Mouse (Mus musculus) forebrain, postnatal 0 days (tissue): ENCODE measurements around the gene Dus3l. TPM values are rescaled to one million over a fixed set of nuclear protein-coding genes. Genes with fewer than 3 reads are reported as not detected.

Experiments
- ATAC-seq: fragments of 200-750 bp; cut with Nextera tagmentation; 2 replicates; pipeline ENCODE4 v1.8.0; 2017; ENCODE audit warnings: mild to moderate bottlenecking, moderate library complexity
- DNase-seq: peaks from one replicate; pipeline ENCODE4 v3.0.0-alpha.2; 2015
- H3K27ac ChIP-seq: fragments of 300-500 bp; sonication (generic); 2 replicates; pipeline ENCODE4 v1.5.1; 2014; ENCODE audit warnings: low read depth, mild to moderate bottlenecking, antibody characterized with exemption, low read length, moderate library complexity, mixed read lengths
- H3K27me3 ChIP-seq: fragments of 300-500 bp; sonication (generic); 2 replicates; pipeline ENCODE4 v1.6.1; 2014; ENCODE audit warnings: mild to moderate bottlenecking, low read length, mixed read lengths; ENCODE audit not compliant: insufficient read depth
- H3K36me3 ChIP-seq: fragments of 300-500 bp; sonication (generic); 2 replicates; pipeline ENCODE4 v1.6.1; 2014; ENCODE audit warnings: mild to moderate bottlenecking, moderate library complexity; ENCODE audit not compliant: insufficient read depth
- H3K4me1 ChIP-seq: fragments of 300-500 bp; sonication (generic); 2 replicates; pipeline ENCODE4 v1.6.1; 2014; ENCODE audit warnings: antibody characterized with exemption; ENCODE audit not compliant: insufficient read depth
- H3K4me2 ChIP-seq: fragments of 300-500 bp; sonication (generic); 2 replicates; pipeline ENCODE4 v1.6.1; 2014; ENCODE audit warnings: low read depth, mild to moderate bottlenecking, moderate library complexity
- H3K4me3 ChIP-seq: fragments of 300-500 bp; sonication (generic); 2 replicates; pipeline ENCODE4 v1.5.1; 2014; ENCODE audit warnings: low read depth, low read length, mixed read lengths
- H3K9ac ChIP-seq: fragments of 300-500 bp; sonication (generic); 2 replicates; pipeline ENCODE4 v1.6.1; 2014; ENCODE audit warnings: mild to moderate bottlenecking
- H3K9me3 ChIP-seq: fragments of 300-500 bp; sonication (generic); 2 replicates; pipeline ENCODE4 v1.6.1; 2016; ENCODE audit warnings: low read length
- CTCF ChIP-seq: sonication (generic); IDR thresholded peaks from 2 replicates; pipeline ENCODE4 v1.5.1; 2016; ENCODE audit warnings: antibody characterized with exemption, control low read depth, low read depth
- WGBS: fragments of 180-500 bp; shearing (Covaris S2); extraction: QIAGEN DNeasy Blood & Tissue Kit; methylation state at CpG from one replicate; pipeline ENCODE4 v1.1.7; 2014; 5-methylcytosine and 5-hydroxymethylcytosine counted together
- polyA plus RNA-seq: library from polyadenylated mRNA; unstranded; fragments of >200 nt; fragmentation: Nextera tagmentation; extraction: Ambion mirVana; gene quantifications from 2 replicates; pipeline ENCODE4 v1.2.1, GENCODE M21; 2015
- total RNA-seq: library from RNA; depleted of rRNA; stranded (reverse); fragments of >200 nt; gene quantifications from 2 replicates; pipeline ENCODE4 v1.2.3, GENCODE M21; 2014

Gene Dus3l
- total and polyA plus RNA-seq, 2 experiments from 2014 or later, result 75.3 to 79.9 TPM

GRCm38 (mm10) chr17:56754271-56755185, 10.0 kb upstream of the Dus3l start:
- H3K4me3 ChIP-seq, result no peak overlapping the region
- DNase-seq, result no peak
- no peak overlapping the region for H3K4me2 ChIP-seq
- no peaks in the 10 kb centered on the region for H3K36me3 ChIP-seq
- no peak overlapping the region for H3K9ac ChIP-seq
- no peaks in the 10 kb centered on the region; the same call in 1 of the 2 replicates for H3K4me1 ChIP-seq
- no peaks in the 10 kb centered on the region for H3K9me3 ChIP-seq
- WGBS, result 19% methylated on average over 36 of the region's 36 CpGs
- TF ChIP-seq CTCF, result no peak
- peaks cover 54% of the 10 kb centered on the region for H3K27me3 ChIP-seq
- no peak for ATAC-seq
- H3K27ac ChIP-seq, result no peak overlapping the region

GRCm38 (mm10) chr17:56756703-56757399, 7.7 kb upstream of the Dus3l start:
- H3K4me2 ChIP-seq, result peak overlapping the region; percentile 80
- H3K9me3 ChIP-seq, result no peaks in the 10 kb centered on the region
- under 1% methylated on average over 49 of the region's 51 CpGs for WGBS
- H3K27ac ChIP-seq, result no peak overlapping the region
- H3K36me3 ChIP-seq, result no peaks in the 10 kb centered on the region
- no peak for TF ChIP-seq CTCF
- DNase-seq (no peak), ATAC-seq (no peak)
- H3K9ac ChIP-seq, result peak overlapping the region; percentile 35; the same call in 1 of the 2 replicates
- peaks cover 3% of the 10 kb centered on the region; the same call in 1 of the 2 replicates for H3K4me1 ChIP-seq
- peaks cover 50% of the 10 kb centered on the region for H3K27me3 ChIP-seq
- H3K4me3 ChIP-seq, result peak overlapping the region; percentile 40

DNA sequence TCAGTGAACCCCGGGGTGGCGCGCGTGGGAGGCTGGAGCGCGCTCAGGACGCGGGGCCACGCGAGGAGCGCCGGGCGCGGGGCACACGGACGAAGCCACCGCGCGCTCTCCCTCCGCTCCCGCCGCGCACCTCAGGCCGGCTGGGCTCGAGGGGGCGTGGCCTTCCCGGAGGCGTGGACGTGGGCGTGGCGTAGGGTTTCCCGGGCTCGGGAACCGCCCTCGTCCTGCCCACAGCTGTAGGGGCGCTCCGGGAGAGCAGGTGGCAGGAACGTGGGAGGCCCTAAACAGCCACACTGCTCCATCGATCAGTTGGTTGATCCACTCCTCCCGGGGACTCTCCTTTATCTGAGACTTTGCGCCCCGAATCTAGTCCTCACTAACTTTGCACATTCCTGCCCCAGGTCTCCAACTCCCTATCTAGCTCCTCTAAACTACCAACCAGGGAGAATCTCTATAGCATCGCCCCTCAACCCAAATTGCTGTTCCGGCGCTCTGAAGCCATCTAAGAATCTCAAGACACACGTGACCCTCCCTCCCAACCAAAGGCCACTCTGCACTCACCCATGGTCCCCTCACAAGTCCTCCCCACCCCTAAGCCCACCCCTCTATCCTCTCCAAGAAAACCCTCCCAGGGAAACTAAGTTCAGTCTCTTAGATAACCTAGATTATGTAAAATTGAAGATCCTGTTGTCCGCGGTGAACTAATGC, 7.0 kb upstream of the Dus3l start, which contains the start of gene Nrtn:
Nrtn (minus strand) TSS at position 115 of the 708 bp plus-strand sequence.
- TF ChIP-seq CTCF, result no peak

DNA sequence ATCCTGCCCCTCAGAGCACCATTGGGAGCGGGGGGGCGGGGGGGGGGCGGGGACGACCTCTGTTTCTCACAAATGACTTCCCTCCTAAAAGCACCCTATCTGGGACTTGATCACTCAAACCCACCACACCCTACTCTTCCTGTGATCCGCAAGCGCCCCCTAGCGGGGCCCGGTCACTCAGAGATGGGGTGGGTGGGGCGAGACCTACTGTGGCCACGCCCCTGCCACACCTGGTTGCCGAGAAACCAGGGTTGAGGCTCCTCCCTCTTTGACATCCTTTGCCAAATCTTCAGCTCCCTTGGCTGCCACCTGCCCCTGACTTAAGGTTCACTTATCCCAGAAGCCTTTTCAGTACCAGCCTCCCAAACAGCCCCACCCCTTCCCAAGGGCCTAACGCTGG, 6.4 kb upstream of the Dus3l start:
- no peak overlapping the region for H3K9ac ChIP-seq
- no peak overlapping the region for H3K4me2 ChIP-seq
- peaks cover 45% of the 10 kb centered on the region for H3K27me3 ChIP-seq
- DNase-seq (peak; percentile 32), ATAC-seq (no peak)
- H3K4me3 ChIP-seq, result no peak overlapping the region
- no peak overlapping the region for H3K27ac ChIP-seq
- peak; percentile 52 for TF ChIP-seq CTCF
- no peaks in the 10 kb centered on the region for H3K36me3 ChIP-seq
- WGBS, result 5% methylated on average over 12 of the region's 12 CpGs
- H3K9me3 ChIP-seq, result no peaks in the 10 kb centered on the region
- H3K4me1 ChIP-seq, result peaks cover 11% of the 10 kb centered on the region; the same call in 1 of the 2 replicates

More for the DNA sequence above, 7.0 kb upstream of the Dus3l start, which contains the start of gene Nrtn:
- peaks cover 7% of the 10 kb centered on the region; the same call in 1 of the 2 replicates for H3K4me1 ChIP-seq
- H3K36me3 ChIP-seq, result no peaks in the 10 kb centered on the region
- DNase-seq (peak; percentile 57), ATAC-seq (no peak)
- peak within 1 kb of the TSS; percentile 35; the same call in 1 of the 2 replicates for H3K9ac ChIP-seq
- no peaks in the 10 kb centered on the region for H3K9me3 ChIP-seq
- under 1% methylated on average over 37 of the region's 48 CpGs for WGBS
- H3K27ac ChIP-seq, result no peak within 1 kb of the TSS
- H3K4me2 ChIP-seq, result peak within 1 kb of the TSS; percentile 80
- peaks cover 45% of the 10 kb centered on the region for H3K27me3 ChIP-seq
- peak within 1 kb of the TSS; percentile 40 for H3K4me3 ChIP-seq

- ATAC-seq (no peak), DNase-seq (no peak)
- Histone ChIP-seq H3K36me3 (no peaks in the 10 kb centered on the region), H3K9me3 (no peaks in the 10 kb centered on the region), H3K27me3 (peaks cover 36% of the 10 kb centered on the region), H3K9ac (no peak overlapping the region), H3K4me1 (peaks cover 11% of the 10 kb centered on the region; the same call in 1 of the 2 replicates), H3K27ac (no peak overlapping the region), H3K4me2 (no peak overlapping the region), H3K4me3 (no peak overlapping the region)
- no peak for TF ChIP-seq CTCF
- 59% methylated on average over 7 of the region's 7 CpGs for WGBS
Measured at GRCm38 (mm10) chr17:56759261-56759660, 5.3 kb upstream of the Dus3l start.

DNA sequence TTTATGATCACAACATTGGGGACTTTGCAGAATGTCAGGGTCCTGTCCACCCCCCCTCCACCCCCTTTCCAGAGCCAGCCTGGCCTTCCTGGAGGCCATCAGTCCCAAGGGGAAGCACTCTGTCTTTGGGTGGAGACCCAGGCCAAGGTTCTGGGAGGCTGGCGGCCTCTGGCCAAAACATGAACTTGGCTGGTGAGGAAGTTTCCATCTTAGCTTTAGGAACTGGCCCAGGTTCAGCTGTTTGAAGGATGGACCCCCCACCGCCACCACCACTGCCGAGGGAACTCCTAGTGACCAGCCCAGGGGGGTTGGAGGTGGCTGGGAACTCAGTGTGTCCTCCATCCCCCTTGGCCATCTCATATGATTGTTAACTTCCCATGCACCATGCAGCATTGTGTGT, 3.5 kb upstream of the Dus3l start:
- no peaks in the 10 kb centered on the region for H3K9me3 ChIP-seq
- no peak for DNase-seq
- H3K36me3 ChIP-seq, result no peaks in the 10 kb centered on the region
- no peak overlapping the region for H3K4me2 ChIP-seq
- no peak overlapping the region for H3K27ac ChIP-seq
- H3K9ac ChIP-seq, result no peak overlapping the region
- peaks cover 19% of the 10 kb centered on the region for H3K27me3 ChIP-seq
- peaks cover 17% of the 10 kb centered on the region for H3K4me1 ChIP-seq
- TF ChIP-seq CTCF, result no peak
- no peak overlapping the region for H3K4me3 ChIP-seq
- no peak for ATAC-seq
- WGBS, result 59% methylated on average over 3 of the region's 3 CpGs
